Mouse (Mus musculus) intestine, postnatal 0 days (tissue): ENCODE measurements around the gene Aebp2. TPM values are rescaled to one million over a fixed set of nuclear protein-coding genes. Genes with fewer than 3 reads are reported as not detected.
"Not testable (repeated sequence)": the region's sequence is repeated elsewhere in the genome, so short reads cannot be mapped to it uniquely, and the experiment has no call there.

Source experiments
- ATAC-seq: fragments of 200-750 bp; cut with Nextera tagmentation; 2 replicates; pipeline ENCODE4 v1.8.0; 2017; ENCODE audit warnings: mild to moderate bottlenecking, moderate TSS enrichment, moderate library complexity
- H3K27ac ChIP-seq: fragments of 300-500 bp; sonication (generic); 2 replicates; pipeline ENCODE4 v1.5.1; 2014; ENCODE audit warnings: mild to moderate bottlenecking, low read depth, low read length, moderate library complexity
- H3K27me3 ChIP-seq: fragments of 300-500 bp; sonication (generic); replicated peaks from 2 replicates; pipeline ENCODE4 v1.6.1; 2014; ENCODE audit warnings: low read length, mixed read lengths; ENCODE audit not compliant: control insufficient read depth, insufficient read depth
- H3K36me3 ChIP-seq: fragments of 300-500 bp; sonication (generic); 2 replicates; pipeline ENCODE4 v1.6.1; 2014; ENCODE audit warnings: mild to moderate bottlenecking, moderate library complexity; ENCODE audit not compliant: control insufficient read depth, insufficient read depth
- H3K4me1 ChIP-seq: fragments of 300-500 bp; sonication (generic); replicated peaks from 2 replicates; pipeline ENCODE4 v1.6.1; 2014; ENCODE audit warnings: antibody characterized with exemption, low read length, mixed read lengths; ENCODE audit not compliant: control insufficient read depth, insufficient read depth
- H3K4me2 ChIP-seq: fragments of 300-500 bp; sonication (generic); replicated peaks from 2 replicates; pipeline ENCODE4 v1.6.1; 2014; ENCODE audit warnings: low read depth, mild to moderate bottlenecking, moderate library complexity
- H3K4me3 ChIP-seq: fragments of 300-500 bp; sonication (generic); 2 replicates; pipeline ENCODE4 v1.5.1; 2014; ENCODE audit warnings: low read depth, low read length
- H3K9ac ChIP-seq: fragments of 300-500 bp; sonication (generic); 2 replicates; pipeline ENCODE4 v1.6.1; 2014; ENCODE audit warnings: mild to moderate bottlenecking, low read depth, low read length
- H3K9me3 ChIP-seq: fragments of 300-500 bp; sonication (generic); 2 replicates; pipeline ENCODE4 v1.6.1; 2016; ENCODE audit warnings: mixed run types; ENCODE audit not compliant: control insufficient read depth
- CTCF ChIP-seq: sonication (generic); IDR thresholded peaks from 2 replicates; pipeline ENCODE4 v1.5.1; 2016; ENCODE audit warnings: low read depth, mild to moderate bottlenecking, control low read depth, antibody characterized with exemption, moderate library complexity
- WGBS: fragments of 180-500 bp; shearing (Covaris S2); extraction: QIAGEN DNeasy Blood & Tissue Kit; methylation state at CpG from one replicate; pipeline ENCODE4 v1.1.7; 2014; 5-methylcytosine and 5-hydroxymethylcytosine counted together
- polyA plus RNA-seq: library from polyadenylated mRNA; unstranded; fragments of >200 nt; fragmentation: Nextera tagmentation; extraction: Ambion mirVana; gene quantifications from 2 replicates; pipeline ENCODE4 v1.2.1, GENCODE M21; 2015

Aebp2 gene
- polyA plus RNA-seq, 1 experiment from 2014 or later = 8.2 TPM

- Histone ChIP-seq H3K4me2 (no peak overlapping the region), H3K4me3 (no peak overlapping the region), H3K4me1 (no peaks in the 10 kb centered on the region), H3K9me3 (no peaks in the 10 kb centered on the region), H3K9ac (no peak overlapping the region), H3K36me3 (peaks cover 31% of the 10 kb centered on the region), H3K27me3 (no peaks in the 10 kb centered on the region), H3K27ac (no peak overlapping the region)
- no peak for TF ChIP-seq CTCF
- 58% methylated on average over 4 of the region's 4 CpGs for WGBS
- no peak for ATAC-seq
These were observed 42.3 kb upstream of the Aebp2 start for GRCm38 (mm10) chr6:140580170-140580569.

- no peaks in the 10 kb centered on the region for H3K9me3 ChIP-seq
- 75% methylated on average over 8 of the region's 8 CpGs for WGBS
- no peak for ATAC-seq
- no peak for TF ChIP-seq CTCF
- no peak overlapping the region for H3K9ac ChIP-seq
- no peak overlapping the region for H3K4me3 ChIP-seq
- H3K27ac ChIP-seq = no peak overlapping the region; the same call in 1 of the 2 replicates
- no peaks in the 10 kb centered on the region for H3K27me3 ChIP-seq
- no peaks in the 10 kb centered on the region for H3K4me1 ChIP-seq
- no peak overlapping the region for H3K4me2 ChIP-seq
- peaks cover 66% of the 10 kb centered on the region for H3K36me3 ChIP-seq
These were observed 35.7 kb upstream of the Aebp2 start for GRCm38 (mm10) chr6:140586714-140587259.

GRCm38 (mm10) chr6:140591331-140591730 is 31.1 kb upstream of the Aebp2 start:
- no peak overlapping the region for H3K4me2 ChIP-seq
- 94% methylated on average over 5 of the region's 5 CpGs for WGBS
- H3K36me3 ChIP-seq = peaks cover 71% of the 10 kb centered on the region
- H3K4me1 ChIP-seq = peaks cover 6% of the 10 kb centered on the region; the same call in 1 of the 2 replicates
- no peaks in the 10 kb centered on the region for H3K9me3 ChIP-seq
- ATAC-seq = no peak
- H3K27me3 ChIP-seq = no peaks in the 10 kb centered on the region
- H3K27ac ChIP-seq = 0 out of 2 replicates have a peak overlapping the region, but pooled peaks have one; percentile 2
- no peak for TF ChIP-seq CTCF
- no peak overlapping the region for H3K9ac ChIP-seq
- no peak overlapping the region for H3K4me3 ChIP-seq

GRCm38 (mm10) chr6:140592713-140593112 is 29.8 kb upstream of the Aebp2 start:
- no peak for TF ChIP-seq CTCF
- H3K36me3 ChIP-seq = peaks cover 65% of the 10 kb centered on the region
- ATAC-seq = peak; percentile 74

GRCm38 (mm10) chr6:140593420-140594170 is 28.9 kb upstream of the Aebp2 start:
- Histone ChIP-seq H3K9me3 (no peaks in the 10 kb centered on the region), H3K4me1 (peaks cover 6% of the 10 kb centered on the region; the same call in 1 of the 2 replicates), H3K27ac (peak overlapping the region; percentile 86), H3K4me2 (peak overlapping the region; percentile 30; the same call in 1 of the 2 replicates), H3K36me3 (peaks cover 57% of the 10 kb centered on the region; the same call in 1 of the 2 replicates), H3K9ac (no peak overlapping the region), H3K4me3 (no peak overlapping the region), H3K27me3 (no peaks in the 10 kb centered on the region)
- TF ChIP-seq CTCF = 0 out of 2 replicates have a peak, but pooled peaks have one; percentile 7
- WGBS = 44% methylated on average over 17 of the region's 17 CpGs
- peak; percentile 88 for ATAC-seq

More at GRCm38 (mm10) chr6:140592713-140593112, 29.8 kb upstream of the Aebp2 start:
- Histone ChIP-seq H3K4me3 (no peak overlapping the region), H3K27me3 (no peaks in the 10 kb centered on the region), H3K4me1 (peaks cover 6% of the 10 kb centered on the region; the same call in 1 of the 2 replicates), H3K4me2 (no peak overlapping the region), H3K9me3 (no peaks in the 10 kb centered on the region), H3K9ac (no peak overlapping the region), H3K27ac (peak overlapping the region; percentile 86)
- 39% methylated on average over 8 of the region's 8 CpGs for WGBS

- H3K4me2 ChIP-seq, H3K4me3 ChIP-seq, H3K4me1 ChIP-seq, H3K9me3 ChIP-seq, H3K9ac ChIP-seq, ATAC-seq, H3K27me3 ChIP-seq, H3K27ac ChIP-seq: not testable (repeated sequence)
- WGBS = 93% methylated on average over 6 of the region's 6 CpGs
- peaks cover 47% of the 10 kb centered on the region; the same call in 1 of the 2 replicates for H3K36me3 ChIP-seq
These were observed 26.9 kb upstream of the Aebp2 start for GRCm38 (mm10) chr6:140595551-140595950.
